Mouse (Mus musculus): Measurements from ENCODE around the gene Cd79a.
"Not testable (repeated sequence)": the region's sequence is repeated elsewhere in the genome, so short reads cannot be mapped to it uniquely, and the experiment has no call there.

The Cd79a gene

DNA sequence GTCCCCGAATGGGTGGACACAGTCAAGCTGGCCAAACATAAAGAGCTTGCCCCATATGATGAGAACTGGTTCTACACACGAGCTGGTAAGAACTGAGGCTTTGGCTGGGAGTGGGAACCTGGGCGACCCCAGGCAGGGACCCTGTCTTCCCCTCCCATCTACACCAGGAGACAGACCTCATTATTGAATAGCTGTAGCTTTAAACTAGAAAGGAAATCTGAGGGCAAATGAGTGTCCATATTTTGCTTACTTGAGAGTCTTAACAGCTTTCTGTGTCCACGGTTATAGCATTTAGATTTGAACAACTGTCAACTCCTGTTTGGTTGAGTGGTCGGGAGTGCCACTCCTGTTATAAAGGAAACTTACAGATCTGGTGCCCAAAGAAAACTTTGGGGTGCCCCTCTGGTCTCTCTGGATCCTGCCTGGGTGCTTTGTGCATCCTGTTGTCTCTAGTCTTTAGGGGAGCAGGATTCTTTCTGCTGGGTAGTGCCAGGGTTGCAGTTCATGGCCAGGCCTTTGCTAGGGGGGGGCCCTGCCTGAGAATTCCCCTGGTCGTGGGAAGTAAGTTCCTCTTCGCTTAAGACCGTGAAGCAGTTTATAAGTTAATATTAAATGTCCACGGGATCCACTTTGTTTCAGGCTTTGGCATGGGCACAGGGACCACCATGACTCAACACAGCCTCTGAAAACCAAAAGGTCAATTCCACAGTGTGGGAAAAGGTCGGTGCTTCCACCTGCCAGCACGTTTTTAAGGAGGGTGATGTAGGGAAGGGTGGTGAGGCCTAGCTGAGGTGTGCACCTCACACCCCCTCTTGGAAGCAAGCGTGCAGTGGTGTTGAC is 11.5 kb upstream of the Cd79a start:
- peak; percentile 38 for DNase-seq (ENCODE audit: low read depth)

DNA sequence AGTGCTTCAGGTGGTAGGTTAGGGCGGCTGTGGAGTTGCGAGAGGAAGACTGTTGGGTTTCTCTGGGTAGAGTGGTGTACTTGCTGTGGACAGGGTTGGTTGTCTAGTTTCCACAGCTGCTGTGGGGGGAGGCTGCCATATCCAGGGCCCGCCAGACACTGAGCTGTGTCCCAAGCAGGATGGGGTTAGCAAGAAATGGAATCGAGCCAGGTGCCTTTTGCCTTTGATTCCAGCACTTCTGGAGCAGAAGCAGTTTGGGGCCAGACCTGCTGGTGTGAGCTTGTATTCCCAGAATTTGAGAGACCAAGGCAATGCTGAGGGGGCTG is 10.9 kb upstream of the Cd79a start:
- no peak for DNase-seq (ENCODE audit: low read depth)

DNA sequence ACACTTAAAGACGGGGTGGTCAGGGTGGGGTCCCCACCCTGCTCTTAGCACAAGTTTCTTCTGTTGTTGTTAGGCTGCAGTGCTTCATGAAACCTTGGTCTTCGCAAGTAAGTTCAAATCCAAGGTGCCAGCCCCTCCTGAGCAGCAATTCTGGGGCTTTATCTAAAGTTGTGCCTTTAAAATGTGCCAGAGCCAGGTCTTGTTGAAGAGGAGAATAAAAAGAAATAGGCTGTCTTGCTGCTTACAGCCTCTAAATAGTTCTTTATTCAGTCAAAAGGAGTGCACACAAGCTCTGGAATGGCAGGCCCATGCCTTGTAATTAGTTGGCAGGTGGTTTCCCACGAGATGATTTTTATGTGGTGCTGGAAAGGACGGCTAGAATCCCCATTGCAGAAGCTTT is 10.1 kb upstream of the Cd79a start:
- DNase-seq (ENCODE audit: low read depth), result no peak

- no peak for DNase-seq (ENCODE audit: low read depth)
Observed at GRCm38 (mm10) chr7:24889431-24890220, 7.6 kb upstream of the Cd79a start.

DNA sequence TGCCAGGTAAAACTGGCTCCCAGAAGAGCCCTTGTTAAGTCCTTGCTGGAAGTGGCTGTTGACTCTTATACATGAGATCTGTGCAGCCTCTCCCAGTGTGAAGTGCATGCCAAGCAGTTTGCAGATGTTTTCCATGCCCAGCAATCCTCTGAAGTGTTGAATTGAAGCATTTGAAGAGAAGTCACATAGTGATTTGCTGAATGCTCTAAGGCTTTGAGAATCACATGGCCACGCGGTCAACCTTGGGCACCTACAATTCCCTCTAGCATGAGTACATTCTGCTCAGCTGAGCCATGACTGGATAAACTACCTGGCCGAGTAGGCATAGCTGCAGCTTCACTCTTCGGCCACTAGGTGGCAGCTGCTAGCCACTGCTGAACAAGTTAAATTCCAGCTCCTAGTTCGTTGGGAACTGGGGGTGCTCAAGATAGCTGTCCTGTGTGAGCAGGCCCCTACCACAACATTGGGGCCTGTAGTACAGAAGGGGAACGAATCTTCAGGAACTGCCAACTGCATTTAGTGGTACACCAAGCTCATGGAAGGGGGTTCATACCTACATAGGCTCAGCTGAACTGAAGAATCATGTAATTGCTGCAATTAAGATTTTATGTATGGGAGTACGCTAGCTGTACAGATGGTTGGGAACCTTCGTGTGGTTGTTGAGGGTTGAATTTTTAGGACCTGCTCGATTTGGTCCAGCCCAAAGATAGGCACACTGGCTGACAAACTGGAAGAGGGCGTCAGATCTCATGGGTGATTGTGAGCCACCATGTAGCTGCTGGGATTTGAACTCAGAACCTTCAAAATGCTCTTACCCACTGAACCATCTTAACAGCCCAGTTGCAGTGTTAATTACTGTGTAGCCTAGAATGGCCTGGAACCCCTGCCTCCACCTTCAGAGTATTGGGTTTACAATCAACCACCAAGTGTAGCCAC is 6.6 kb upstream of the Cd79a start:
- DNase-seq (ENCODE audit: low read depth), result peak; percentile 89

DNA sequence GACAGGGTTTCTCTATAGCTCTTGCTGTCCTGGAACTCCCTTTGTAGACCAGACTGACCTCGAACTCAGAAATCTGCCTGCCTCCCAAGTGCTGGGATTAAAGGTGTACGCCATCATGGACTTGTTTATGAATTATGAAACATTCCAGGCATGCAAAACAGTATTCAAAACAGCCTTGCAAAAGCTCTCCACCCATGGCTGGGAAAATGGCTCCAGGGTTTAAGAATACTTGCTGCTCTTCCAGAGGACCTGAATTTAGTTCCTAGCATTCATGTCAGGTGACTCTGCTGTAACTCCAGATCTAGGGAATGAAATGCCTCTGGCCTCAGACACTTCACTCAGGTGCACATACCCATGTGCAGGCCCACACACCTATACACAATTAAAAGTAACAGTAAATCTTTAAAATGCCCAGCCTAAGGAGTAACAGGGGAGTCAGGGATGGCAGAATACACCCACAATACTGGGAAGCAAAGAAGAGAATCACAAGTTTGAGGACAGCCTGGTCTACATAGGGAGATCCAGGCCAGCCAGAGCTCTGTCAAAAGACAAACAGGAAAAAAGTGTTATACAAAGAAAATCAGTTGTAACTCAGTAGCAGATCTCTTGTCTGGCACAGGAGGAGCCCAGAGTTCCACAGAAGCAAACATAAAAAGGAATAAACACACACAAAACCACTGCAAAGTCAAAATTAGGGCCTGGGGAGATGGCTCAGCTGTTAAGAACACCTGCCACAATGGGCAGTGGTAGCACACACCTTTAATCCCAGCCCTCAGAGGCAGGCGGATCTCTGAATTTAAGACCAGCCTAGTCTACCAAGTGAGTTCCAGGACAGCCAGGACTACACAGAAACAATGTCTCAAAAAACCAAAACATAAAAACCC is 5.7 kb upstream of the Cd79a start:
- peak; percentile 43 for DNase-seq (ENCODE audit: low read depth)

- no peak for DNase-seq (ENCODE audit: low read depth)
Observed at GRCm38 (mm10) chr7:24892125-24892583, 5.0 kb upstream of the Cd79a start.

DNA sequence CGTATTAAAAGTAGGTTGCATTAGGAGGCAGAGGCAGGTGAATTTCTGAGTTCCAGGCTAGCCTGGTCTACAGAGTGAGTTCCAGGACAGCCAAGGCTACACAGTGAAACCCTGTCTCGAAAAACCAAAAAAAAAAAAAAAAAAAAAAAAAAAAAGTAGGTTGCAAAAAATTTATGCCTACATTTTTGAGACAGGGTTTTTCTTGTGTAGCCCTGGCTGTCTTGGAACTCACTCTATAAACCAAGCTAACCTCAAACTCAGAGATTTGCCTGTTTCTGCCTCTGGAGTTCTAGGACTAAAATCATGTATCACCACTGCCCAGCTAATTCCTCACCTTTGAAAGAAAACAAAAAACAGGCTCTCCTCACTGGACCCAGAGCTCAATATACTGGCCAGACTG is 1.4 kb upstream of the Cd79a start:
- DNase-seq (ENCODE audit: low read depth), result not testable (repeated sequence)

- DNase-seq (ENCODE audit: low read depth), result no peak
Observed at GRCm38 (mm10) chr7:24896269-24896668, 912 bp upstream of the Cd79a start.

- no peak for DNase-seq (ENCODE audit: low read depth)
Observed at GRCm38 (mm10) chr7:24897959-24898358, 778 bp downstream of the Cd79a start.

DNA sequence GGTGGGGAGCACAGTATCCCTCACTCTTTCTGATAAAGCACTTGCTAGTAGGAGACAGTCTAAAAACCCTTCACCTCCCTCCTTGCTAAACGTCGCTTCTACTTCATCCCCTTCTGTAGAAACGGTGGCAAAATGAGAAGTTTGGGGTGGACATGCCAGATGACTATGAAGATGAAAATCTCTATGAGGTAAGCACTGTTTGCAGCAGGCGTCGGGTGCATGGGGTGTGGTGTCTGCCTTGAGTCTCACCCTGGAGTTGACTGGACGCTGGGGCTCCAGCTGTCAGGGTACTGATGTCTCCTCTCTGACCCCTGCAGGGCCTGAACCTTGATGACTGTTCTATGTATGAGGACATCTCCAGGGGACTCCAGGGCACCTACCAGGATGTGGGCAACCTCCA is 3.9 kb downstream of the Cd79a start:
- no peak for DNase-seq (ENCODE audit: low read depth)

- no peak for DNase-seq (ENCODE audit: low read depth)
Observed at GRCm38 (mm10) chr7:24901842-24902241, 4.7 kb downstream of the Cd79a start.

DNA sequence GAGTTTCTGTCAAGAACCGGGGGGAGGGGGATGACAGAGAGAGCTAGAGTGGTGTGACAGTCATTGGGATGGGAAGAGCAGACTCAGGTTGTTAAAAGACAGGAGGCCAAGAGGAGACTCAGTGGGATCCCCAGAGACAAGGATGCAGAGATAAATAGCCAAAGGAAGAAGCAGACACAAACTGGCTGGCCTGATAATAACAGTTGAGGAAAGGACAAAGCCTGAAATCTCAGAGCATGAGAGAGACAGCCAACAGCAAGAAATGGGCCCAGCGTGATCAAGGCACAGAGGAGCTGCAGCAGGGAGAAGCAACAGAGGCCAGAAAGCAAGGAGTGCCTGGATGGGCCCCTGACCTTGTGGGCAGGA is 5.1 kb downstream of the Cd79a start:
- no peak for DNase-seq (ENCODE audit: low read depth)

DNA sequence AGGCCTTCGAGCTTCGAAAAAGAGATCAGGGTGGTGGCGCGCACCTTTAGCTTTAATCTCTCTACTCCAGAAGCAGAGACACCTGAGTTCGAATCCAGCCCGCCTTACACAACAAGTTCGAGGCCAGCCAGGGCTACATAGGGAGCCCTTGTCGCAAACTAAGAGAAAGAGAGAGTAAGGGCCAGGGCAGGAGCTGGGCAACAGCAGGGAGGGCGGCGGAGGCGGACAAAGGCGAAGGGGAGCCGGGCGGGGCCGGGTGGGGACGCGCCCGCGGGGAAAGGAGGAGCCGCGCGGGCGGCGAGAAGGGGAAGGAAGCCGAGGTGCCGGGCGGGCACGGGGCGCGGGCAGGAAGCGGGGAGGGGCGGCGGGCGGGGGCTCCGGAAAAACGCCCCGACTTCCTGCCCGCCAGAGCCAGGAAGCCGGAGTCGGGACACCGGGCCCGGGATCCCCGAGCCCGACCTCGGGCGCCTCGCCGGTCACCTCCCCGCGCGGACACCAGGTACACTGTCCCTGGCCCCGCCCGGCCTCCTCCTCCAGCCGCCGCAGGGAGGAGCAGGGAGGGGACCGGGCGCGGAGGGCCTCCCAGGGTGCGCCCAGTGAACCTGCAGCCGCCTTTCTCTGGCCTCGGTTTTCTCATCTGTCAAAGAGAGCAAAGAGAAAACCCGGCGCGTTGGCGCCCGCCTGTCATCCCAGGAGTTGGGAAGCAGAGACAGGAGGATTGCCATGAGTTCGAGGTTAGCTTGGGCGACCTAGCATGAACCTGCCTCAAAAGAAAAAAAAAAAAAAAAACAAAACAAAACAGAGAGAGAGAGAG is 5.7 kb downstream of the Cd79a start, which contains the start of gene Arhgef1:
Arhgef1 (plus strand) TSS at position 283 of the 814 bp plus-strand sequence.
- DNase-seq (ENCODE audit: low read depth), result peak; percentile 67

DNA sequence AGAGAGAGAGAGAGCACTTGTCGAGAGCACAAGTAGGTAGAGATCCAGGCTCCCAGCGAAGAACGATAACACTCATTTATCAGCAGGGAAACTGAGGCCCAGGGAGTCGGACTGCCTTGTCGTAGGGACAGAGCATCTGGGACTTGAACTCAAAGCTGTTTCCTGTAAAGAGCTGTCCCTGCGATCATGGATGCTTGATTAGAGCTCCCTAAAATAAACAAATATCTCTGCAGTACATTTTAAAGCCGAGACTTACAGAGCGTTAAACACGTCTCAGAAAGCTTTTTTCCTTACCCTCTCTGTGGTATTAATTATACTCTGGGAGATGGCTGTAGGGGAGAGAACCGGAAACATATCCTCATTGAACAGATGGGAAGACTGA is 6.3 kb downstream of the Cd79a start:
- peak; percentile 59 for DNase-seq (ENCODE audit: low read depth)

DNA sequence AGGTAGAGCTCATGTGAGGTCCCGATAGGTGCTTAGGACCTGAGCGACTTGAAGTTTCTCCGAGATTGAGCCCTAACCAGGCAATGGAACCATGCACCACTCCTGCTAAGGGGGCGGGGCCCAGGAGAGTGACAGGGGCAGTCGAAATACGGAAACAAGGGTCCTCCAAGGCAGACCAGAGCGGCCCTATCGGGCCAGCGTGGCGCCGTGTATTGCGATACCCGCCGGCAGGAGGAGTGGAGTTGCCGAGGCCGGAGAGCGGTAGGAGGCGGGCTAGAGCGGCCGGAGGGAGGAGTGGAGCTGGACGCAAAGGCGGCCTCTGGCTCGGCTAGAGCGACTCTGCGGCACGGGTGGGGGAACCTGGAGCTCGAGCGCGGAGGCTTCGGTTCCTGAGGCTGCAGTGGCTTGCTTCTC is 6.9 kb downstream of the Cd79a start:
- peak; percentile 99 for DNase-seq (ENCODE audit: low read depth)

DNA sequence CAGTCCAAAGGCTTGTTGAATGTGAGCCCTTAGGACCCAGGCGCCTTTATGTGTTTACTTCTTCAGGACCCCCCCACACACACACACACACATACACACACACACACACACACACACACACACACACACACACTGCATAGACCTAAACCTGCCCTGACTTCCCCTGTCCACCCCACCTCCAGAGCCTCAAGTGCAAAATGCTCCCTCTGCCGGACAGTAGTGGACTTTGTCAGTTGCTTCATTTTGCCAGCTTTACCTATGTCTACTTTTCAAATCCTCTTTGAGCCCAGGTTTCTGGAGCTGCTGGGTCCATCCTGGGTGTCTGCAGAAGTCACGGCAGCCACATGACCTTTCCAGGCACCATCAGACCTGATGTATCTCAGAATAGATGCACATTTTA is 7.8 kb downstream of the Cd79a start:
- peak; percentile 91 for DNase-seq (ENCODE audit: low read depth)

GRCm38 (mm10) chr7:24906551-24906950 is 9.4 kb downstream of the Cd79a start:
- DNase-seq (ENCODE audit: low read depth), result peak; percentile 28

GRCm38 (mm10) chr7:24907211-24907748 is 10.1 kb downstream of the Cd79a start:
- peak; percentile 68 for DNase-seq (ENCODE audit: low read depth)

DNA sequence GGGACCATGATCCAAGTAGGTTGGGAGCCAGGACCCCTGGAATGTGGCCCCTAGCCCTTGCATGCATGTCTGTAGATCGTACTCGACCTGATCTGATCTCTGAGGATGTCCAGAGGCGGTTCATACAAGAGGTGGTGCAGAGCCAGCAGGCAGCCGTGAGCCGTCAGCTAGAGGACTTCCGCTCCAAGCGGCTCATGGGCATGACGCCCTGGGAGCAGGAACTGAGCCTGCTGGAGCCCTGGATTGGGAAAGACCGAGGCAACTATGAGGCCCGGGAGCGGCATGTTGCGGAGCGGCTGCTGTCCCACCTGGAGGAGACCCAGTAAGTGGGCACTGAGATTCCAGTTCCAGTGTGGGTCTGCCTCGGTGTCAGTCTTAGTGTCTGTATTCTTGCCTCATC is 15.3 kb downstream of the Cd79a start:
- DNase-seq (ENCODE audit: low read depth), result no peak

Measured in 416B (cell line).